Mouse (Mus musculus): Measurements from ENCODE around the gene Itga1.

DNA sequence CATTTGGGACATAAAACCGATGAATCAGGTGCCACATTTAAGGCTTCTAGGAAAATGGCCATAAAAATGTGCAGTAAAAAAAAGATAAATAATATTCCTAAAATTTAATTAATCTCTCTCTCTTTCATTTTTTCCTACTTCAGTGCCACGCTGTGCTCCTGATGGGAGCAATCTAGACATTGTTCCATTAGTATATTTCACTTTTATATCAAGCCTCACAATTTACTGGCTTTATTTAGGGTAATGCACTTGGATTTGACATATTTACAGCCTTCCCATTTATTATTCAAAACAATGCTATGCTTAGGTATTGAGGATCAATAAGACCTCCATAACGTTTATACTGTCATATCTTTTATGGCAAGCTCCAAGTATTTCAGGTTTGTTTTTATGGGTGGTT, 76.4 kb downstream of the Itga1 start:
- TF ChIP-seq POLR2A (IDR thresholded peaks at IDR 0.05; ENCODE audit: control insufficient read depth, low read depth, low read length) = no peak
- no peak for TF ChIP-seq CTCF (IDR thresholded peaks at IDR 0.05; ENCODE audit: control insufficient read depth, insufficient read depth, insufficient replicate concordance, low read depth, low read length)

All from testis, adult 2 months (tissue).